Mouse (Mus musculus) C2C12 (cell line): ENCODE measurements around the gene B4galt4. TPM values are rescaled to one million over a fixed set of nuclear protein-coding genes. Genes with fewer than 3 reads are reported as not detected.
"Not testable (repeated sequence)": the region's sequence is repeated elsewhere in the genome, so short reads cannot be mapped to it uniquely, and the experiment has no call there.

ENCODE experiments used
- H3K27me3 ChIP-seq: one replicate; pipeline ENCODE4 v1.6.1; 2011; ENCODE audit not compliant: control insufficient read depth, insufficient read depth, insufficient read length
- H3K36me3 ChIP-seq: one replicate; pipeline ENCODE4 v1.6.1; 2011; ENCODE audit not compliant: control insufficient read depth, insufficient read depth
- H3K4me3 ChIP-seq: one replicate; pipeline ENCODE4 v1.5.1; 2011; ENCODE audit warnings: mild to moderate bottlenecking, control low read depth; ENCODE audit not compliant: poor library complexity, insufficient read depth, severe bottlenecking
- H3K79me2 ChIP-seq: one replicate; pipeline ENCODE4 v1.6.1; 2011; ENCODE audit not compliant: control insufficient read depth, insufficient read depth
- H3K79me3 ChIP-seq: one replicate; pipeline ENCODE4 v1.6.1; 2011; ENCODE audit warnings: low read depth, control low read depth
- H3ac ChIP-seq: one replicate; pipeline ENCODE3; 2011; ENCODE audit warnings: low read depth; ENCODE audit not compliant: control insufficient read depth, insufficient read length
- CEBPB ChIP-seq: IDR thresholded peaks from one replicate; pipeline ENCODE4 v1.6.1; 2011; ENCODE audit warnings: low read depth, mild to moderate bottlenecking, control low read depth, moderate library complexity
- CTCF ChIP-seq: IDR thresholded peaks from one replicate; pipeline ENCODE4 v1.5.1; 2011; ENCODE audit not compliant: control insufficient read depth, insufficient read depth, insufficient read length
- FOSL1 ChIP-seq: IDR thresholded peaks from one replicate; pipeline ENCODE4 v1.8.0; 2011; ENCODE audit warnings: mild to moderate bottlenecking, low read length; ENCODE audit not compliant: poor library complexity, insufficient read depth, severe bottlenecking
- MAX ChIP-seq: IDR thresholded peaks from one replicate; pipeline ENCODE4 v1.6.1; 2011; ENCODE audit warnings: mild to moderate bottlenecking, control low read depth
- MYOD1 ChIP-seq: IDR thresholded peaks from one replicate; pipeline ENCODE4 v1.6.1; 2011; ENCODE audit warnings: low read depth; ENCODE audit not compliant: control insufficient read depth, insufficient read length
- MYOG ChIP-seq: IDR thresholded peaks from one replicate; pipeline ENCODE4 v1.6.1; 2011; ENCODE audit not compliant: control insufficient read depth, insufficient read length; ENCODE audit errors: extremely low read depth
- USF1 ChIP-seq: IDR thresholded peaks from one replicate; pipeline ENCODE4 v1.6.1; 2011; ENCODE audit warnings: low read depth, mild to moderate bottlenecking, control low read depth, moderate library complexity
- polyA plus RNA-seq: library from polyadenylated mRNA; unstranded; fragments of >200 nt; fragmentation: generic; extraction: Trizol; gene quantifications from one replicate; pipeline ENCODE4 v1.2.1, GENCODE M21; 2012; ENCODE audit warnings: missing spikeins

B4galt4 gene
- polyA plus RNA-seq, 1 experiment = 4.3 TPM

DNA sequence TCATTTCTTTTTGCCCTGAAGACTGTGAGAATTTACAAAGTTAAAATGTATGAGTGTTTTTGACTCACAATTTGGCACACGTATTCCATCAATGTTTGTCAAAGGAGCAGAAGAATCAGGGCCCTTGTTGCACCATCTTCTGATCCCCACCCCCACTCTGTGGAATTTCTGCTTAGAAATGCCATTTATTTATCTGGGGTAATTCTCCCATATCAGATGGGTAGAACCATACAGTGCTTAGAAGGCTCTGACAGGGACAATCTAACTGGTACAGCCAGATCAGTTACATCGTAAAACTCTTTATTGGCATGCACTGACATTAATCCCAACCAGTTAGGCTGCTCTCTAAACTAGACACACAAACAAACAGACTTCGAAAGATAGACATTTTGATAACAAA is 47.9 kb downstream of the B4galt4 start:
- H3K79me2 ChIP-seq = no peaks in the 10 kb centered on the region
- H3ac ChIP-seq = no peak overlapping the region
- H3K36me3 ChIP-seq = no peaks in the 10 kb centered on the region
- TF ChIP-seq FOSL1 (no peak), MYOD1 (no peak), MAX (no peak), CTCF (no peak), MYOG (no peak), USF1 (no peak), CEBPB (no peak)
- H3K4me3 ChIP-seq = no peak overlapping the region
- H3K27me3 ChIP-seq = no peaks in the 10 kb centered on the region
- no peaks in the 10 kb centered on the region for H3K79me3 ChIP-seq

DNA sequence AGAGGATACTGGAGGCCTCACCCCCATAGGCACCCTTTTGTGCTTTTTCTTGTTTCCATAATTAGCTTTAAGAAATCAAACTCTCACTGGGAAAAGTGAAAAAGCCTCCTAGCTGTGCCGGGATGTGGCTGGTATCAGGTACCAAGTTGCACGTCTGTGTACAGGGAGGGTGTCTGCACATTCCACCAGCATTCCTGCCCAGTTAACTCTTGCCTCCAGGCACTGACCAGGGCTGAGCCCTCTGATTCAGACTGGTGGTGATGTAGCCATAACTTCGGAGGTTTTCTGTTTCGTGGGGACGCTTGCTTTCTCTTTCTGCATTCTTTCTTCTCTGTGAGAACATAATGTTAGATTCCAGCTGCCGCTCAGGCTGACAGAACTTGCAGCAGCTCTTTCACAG is 51.1 kb downstream of the B4galt4 start:
- Histone ChIP-seq H3K36me3 (no peaks in the 10 kb centered on the region), H3K79me3 (no peaks in the 10 kb centered on the region), H3ac (no peak overlapping the region), H3K27me3 (no peaks in the 10 kb centered on the region), H3K79me2 (no peaks in the 10 kb centered on the region), H3K4me3 (no peak overlapping the region)
- no peak for TF ChIP-seq MAX
- TF ChIP-seq MYOG = no peak

DNA sequence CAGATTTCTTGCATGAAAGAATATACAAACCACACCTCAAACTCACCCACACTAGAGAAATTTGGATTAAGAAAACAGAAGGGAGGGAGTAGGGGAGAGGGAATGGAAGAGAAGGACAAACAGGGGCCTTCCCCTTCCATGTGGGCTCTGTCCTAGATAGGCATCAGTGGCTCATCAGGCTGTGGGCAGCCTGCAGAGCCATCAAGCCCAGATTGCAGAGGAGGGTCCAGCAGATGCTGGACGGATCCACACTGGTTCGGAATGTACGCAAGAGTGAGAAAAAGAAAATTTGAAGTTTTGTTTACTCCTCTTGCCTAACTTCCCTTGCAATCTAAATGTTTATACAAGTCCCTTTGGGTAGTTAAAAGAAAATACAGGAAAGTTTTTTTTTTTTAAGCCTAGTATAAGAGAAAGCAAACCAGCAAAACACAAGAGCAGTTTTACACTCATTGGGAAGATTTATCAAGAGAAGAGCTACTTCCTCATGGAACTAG is 56.9 kb downstream of the B4galt4 start:
- TF ChIP-seq MYOG (no peak), FOSL1 (no peak), MYOD1 (no peak), CTCF (no peak), MAX (no peak), CEBPB (no peak), USF1 (no peak)
- Histone ChIP-seq H3K4me3 (no peak overlapping the region), H3K79me3 (no peaks in the 10 kb centered on the region)

DNA sequence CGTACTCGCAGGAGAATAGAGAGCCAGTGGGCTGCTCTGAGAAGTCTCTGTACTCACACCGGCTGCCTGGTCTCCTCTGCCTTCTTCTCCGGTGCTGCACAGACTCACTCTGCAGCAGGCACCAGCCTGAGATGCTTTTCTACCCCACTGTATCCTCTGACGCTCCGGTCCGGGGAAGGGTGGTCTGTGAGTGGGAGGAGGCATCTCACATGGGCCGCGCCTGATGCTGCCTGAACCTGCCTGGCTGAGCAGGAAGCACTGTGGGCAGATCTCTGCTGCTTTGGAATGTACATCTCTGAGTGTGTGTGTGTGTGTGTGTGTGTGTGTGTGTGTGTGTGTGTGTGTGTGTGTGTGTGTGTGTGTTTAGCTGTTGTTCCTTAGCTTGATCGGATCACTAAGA is 58.0 kb downstream of the B4galt4 start, which contains the start of gene Upk1b:
TSS of gene Upk1b (minus strand) at position 238 of the 400 bp plus-strand sequence.
- Histone ChIP-seq H3K4me3 (no peak within 1 kb of the TSS), H3K36me3 (no peaks in the 10 kb centered on the region), H3ac (no peak within 1 kb of the TSS), H3K79me3 (no peaks in the 10 kb centered on the region), H3K79me2 (no peaks in the 10 kb centered on the region), H3K27me3 (no peaks in the 10 kb centered on the region)
- no peak for TF ChIP-seq USF1
- TF ChIP-seq CTCF = no peak
- TF ChIP-seq MYOD1 = no peak
- no peak for TF ChIP-seq CEBPB
- TF ChIP-seq FOSL1 = no peak
- TF ChIP-seq MYOG = no peak
- TF ChIP-seq MAX = no peak

More for the DNA sequence above, 56.9 kb downstream of the B4galt4 start:
- H3K79me2 ChIP-seq = no peaks in the 10 kb centered on the region
- H3K27me3 ChIP-seq = no peaks in the 10 kb centered on the region
- no peaks in the 10 kb centered on the region for H3K36me3 ChIP-seq
- no peak overlapping the region for H3ac ChIP-seq

DNA sequence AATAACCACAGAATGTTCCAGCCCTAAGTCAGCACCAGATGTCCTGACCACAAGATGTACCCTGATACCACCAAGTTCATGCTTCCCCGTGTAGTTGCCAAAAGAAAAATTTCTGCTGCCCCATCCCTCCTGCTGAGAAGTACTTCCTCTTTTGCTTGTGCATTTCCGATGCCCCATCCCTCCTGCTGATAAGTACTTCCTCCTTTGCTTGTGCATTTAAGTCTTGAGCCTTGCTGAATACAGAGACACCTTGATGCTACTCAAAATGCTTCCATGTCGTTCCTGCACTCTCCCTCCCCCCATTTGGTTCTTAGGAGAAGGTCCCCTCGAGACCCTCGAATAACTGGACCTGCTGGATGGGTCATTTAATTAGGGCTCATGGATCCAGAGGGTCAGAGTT is 65.7 kb downstream of the B4galt4 start:
- not testable (repeated sequence) for H3K36me3 ChIP-seq, H3K79me2 ChIP-seq, H3ac ChIP-seq, H3K4me3 ChIP-seq, H3K27me3 ChIP-seq, H3K79me3 ChIP-seq

DNA sequence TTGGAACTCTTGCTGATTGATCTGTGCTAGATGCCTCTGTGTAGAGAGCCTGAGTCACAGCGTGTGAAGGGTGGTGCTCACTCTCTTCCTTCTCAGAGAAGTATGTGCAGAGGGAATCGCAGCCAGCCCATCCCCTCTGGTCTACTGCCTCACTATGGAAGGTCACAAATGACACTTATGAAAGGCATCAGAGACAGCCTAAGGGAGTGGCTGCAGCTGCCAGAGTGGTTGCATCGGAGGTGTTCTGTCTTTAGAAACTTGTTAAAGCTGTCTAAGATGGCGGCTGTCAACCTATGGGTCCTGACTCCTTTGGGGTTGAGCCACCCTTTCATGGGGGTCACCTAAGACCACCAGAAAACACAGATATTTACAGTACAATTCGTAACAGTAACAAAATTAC is 68.1 kb downstream of the B4galt4 start:
- no peaks in the 10 kb centered on the region for H3K27me3 ChIP-seq
- H3K4me3 ChIP-seq = no peak overlapping the region
- H3K79me3 ChIP-seq = no peaks in the 10 kb centered on the region
- no peak overlapping the region for H3ac ChIP-seq
- H3K79me2 ChIP-seq = no peaks in the 10 kb centered on the region
- no peak for TF ChIP-seq MYOG
- no peaks in the 10 kb centered on the region for H3K36me3 ChIP-seq
